In the genomic region with DNA sequence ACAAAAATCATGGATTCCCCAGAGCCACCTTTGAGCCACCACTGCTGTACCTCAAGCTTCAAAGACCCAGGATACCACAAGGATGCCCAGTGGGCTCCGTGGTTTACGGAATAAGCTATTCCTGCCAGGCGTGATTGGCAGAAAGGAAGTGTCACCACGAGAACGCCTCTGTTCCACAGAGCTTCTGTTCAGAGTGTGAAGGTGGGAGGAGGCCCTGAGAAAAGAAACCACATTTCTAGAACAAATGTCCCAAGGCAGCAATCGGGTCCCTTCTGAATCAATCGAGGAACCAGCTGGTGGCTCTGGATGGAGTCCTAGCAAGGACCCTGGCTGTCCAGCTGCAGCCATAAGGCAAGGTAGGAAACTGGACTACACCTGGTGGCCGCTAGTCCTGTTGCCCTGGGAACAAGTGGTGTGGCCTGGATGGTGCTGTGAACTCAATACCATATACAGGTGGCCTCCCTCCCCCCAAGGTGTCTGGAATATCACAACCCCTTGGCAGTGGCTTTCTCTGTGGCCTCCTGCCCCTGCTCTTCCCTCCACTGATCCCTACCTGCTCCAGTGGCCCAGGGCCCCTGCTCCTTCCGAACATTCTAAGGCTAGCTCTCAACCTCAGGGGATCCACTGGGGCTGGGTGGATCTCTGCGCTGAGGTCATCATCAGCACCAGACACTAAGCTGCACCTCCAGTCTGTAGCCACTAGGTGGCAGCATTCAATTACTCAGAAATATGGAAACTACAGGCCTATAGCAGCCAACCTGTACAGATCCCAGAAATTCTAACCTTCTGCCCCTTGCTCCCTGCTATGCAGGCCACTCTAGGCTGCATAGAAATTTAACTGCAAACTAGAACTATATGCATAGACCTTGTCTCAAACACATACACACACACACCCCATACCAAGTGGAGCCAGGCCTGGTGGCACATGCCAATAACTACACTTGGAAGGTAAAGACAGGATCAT, we compare ENCODE assay signal across 8 mouse cellular contexts.
DNase-seq lines count a peak whose midpoint lies in the region; ATAC-seq and TF ChIP-seq lines count a peak whose summit lies in the region.

No protein-coding gene starts in this region.

- peak; percentile 76 to 90 (median 87) for TF ChIP-seq CTCF in MEL (IDR thresholded peaks at IDR 0.05 in 2 of 3, conservative IDR thresholded peaks at IDR 0.05 in 1 of 3; ENCODE audit: control insufficient read depth in 1 of 3, insufficient read depth in 1 of 3, low read depth in 2 of 3, low read length in 3 of 3, poor library complexity in 1 of 3, severe bottlenecking in 1 of 3)
- peak; percentile 94 for TF ChIP-seq CTCF in liver, postnatal 0 days (IDR thresholded peaks at IDR 0.05; ENCODE audit: low read depth)

- H3K79me2 ChIP-seq in MEL (ENCODE audit: control insufficient read depth, insufficient read depth, low read length, poor library complexity), result no peaks in the 10 kb centered on the region

- peak; percentile 68 for DNase-seq in MEL (ENCODE audit: low read depth, low spot score)
- DNase-seq in c-Kit-positive CD71-positive TER-119-positive erythroid progenitor cells, embryonic 14.5 days (ENCODE audit: low spot score), result peak; percentile 70
- DNase-seq in heart, postnatal 25 days (ENCODE audit: low spot score), result peak; percentile 52
- peak; percentile 63 for DNase-seq in large intestine, adult 2 months (ENCODE audit: low read depth, low spot score)
- DNase-seq in liver, postnatal 0 days, result peak; percentile 63
- DNase-seq in thymus, postnatal 25 days, result peak; percentile 56

- TF ChIP-seq EP300 in MEL (IDR thresholded peaks at IDR 0.05; ENCODE audit: low read depth in 1 of 2, low read length in 2 of 2), result no peak
- TF ChIP-seq EP300 in liver, postnatal 0 days (IDR thresholded peaks at IDR 0.05; ENCODE audit: low read depth), result no peak

- TF ChIP-seq POLR2A in MEL (IDR thresholded peaks at IDR 0.05; ENCODE audit: control insufficient read depth in 1 of 2, insufficient read depth in 1 of 2, low read depth in 1 of 2, low read length in 2 of 2, poor library complexity in 1 of 2), result no peak

- no peaks in the 10 kb centered on the region for H3K9me3 ChIP-seq in MEL (replicated peaks; ENCODE audit: insufficient read depth, low read length)
- H3K9me3 ChIP-seq in forebrain, embryonic 13.5 days (replicated peaks), result no peaks in the 10 kb centered on the region
- H3K9me3 ChIP-seq in liver, postnatal 0 days (ENCODE audit: low read length), result no peaks in the 10 kb centered on the region
- H3K9me3 ChIP-seq in neural tube, embryonic 15.5 days (replicated peaks), result no peaks in the 10 kb centered on the region

- H3K4me3 ChIP-seq in MEL (ENCODE audit: control insufficient read depth in 1 of 2, insufficient read depth in 1 of 2, low read depth in 2 of 2, low read length in 2 of 2), result no peak overlapping the region
- H3K4me3 ChIP-seq in forebrain, embryonic 13.5 days, result no peak overlapping the region
- H3K4me3 ChIP-seq in liver, postnatal 0 days (ENCODE audit: low read depth, low read length), result no peak overlapping the region
- no peak overlapping the region for H3K4me3 ChIP-seq in neural tube, embryonic 15.5 days (replicated peaks)

- H3K27me3 ChIP-seq in MEL (ENCODE audit: control insufficient read depth in 1 of 2, insufficient read depth in 2 of 2, low read length in 2 of 2), result no peaks in the 10 kb centered on the region
- H3K27me3 ChIP-seq in forebrain, embryonic 13.5 days, result no peaks in the 10 kb centered on the region
- no peaks in the 10 kb centered on the region for H3K27me3 ChIP-seq in liver, postnatal 0 days (ENCODE audit: insufficient read depth, low read length)
- no peaks in the 10 kb centered on the region for H3K27me3 ChIP-seq in neural tube, embryonic 15.5 days (replicated peaks)

- WGBS in forebrain, embryonic 13.5 days, result 79% methylated on average over 10 of the region's 10 CpGs
- WGBS in large intestine, adult 2 months, result 67% methylated on average over 10 of the region's 10 CpGs
- 70% methylated on average over 10 of the region's 10 CpGs for whole genome bisulfite sequencing in liver, postnatal 0 days (ENCODE audit: insufficient replicate concordance)
- 81% methylated on average over 10 of the region's 10 CpGs for WGBS in neural tube, embryonic 15.5 days

- no peaks in the 10 kb centered on the region for H3K4me1 ChIP-seq in MEL (ENCODE audit: control insufficient read depth in 1 of 2, insufficient read depth in 2 of 2, low read length in 2 of 2)
- peaks cover 5% of the 10 kb centered on the region; the same call in 1 of the 2 replicates for H3K4me1 ChIP-seq in forebrain, embryonic 13.5 days
- no peaks in the 10 kb centered on the region for H3K4me1 ChIP-seq in liver, postnatal 0 days (ENCODE audit: insufficient read depth)
- peaks cover 42% of the 10 kb centered on the region for H3K4me1 ChIP-seq in neural tube, embryonic 15.5 days

- peaks cover 0 to 18% of the 10 kb centered on the region in 2 experiments; a peak in 2 of 4 replicates for H3K36me3 ChIP-seq in MEL (ENCODE audit: control insufficient read depth in 1 of 2, insufficient read depth in 2 of 2, low read length in 2 of 2)
- peaks cover 92% of the 10 kb centered on the region for H3K36me3 ChIP-seq in forebrain, embryonic 13.5 days (ENCODE audit: poor library complexity, severe bottlenecking)
- H3K36me3 ChIP-seq in liver, postnatal 0 days (replicated peaks; ENCODE audit: insufficient read depth, low read length), result peaks cover 65% of the 10 kb centered on the region
- peaks cover 57% of the 10 kb centered on the region for H3K36me3 ChIP-seq in neural tube, embryonic 15.5 days

- intact Hi-C loops in heart, postnatal 25 days (cut with DNase I), result loop anchor here (1.0 kb wide), 1 partner anchor 95 kb away; no protein-coding TSS in a partner anchor

- peak; percentile 82 for TF ChIP-seq RAD21 in MEL (IDR thresholded peaks at IDR 0.05; ENCODE audit: low read depth, low read length)

- no peak overlapping the region for H3K27ac ChIP-seq in MEL (ENCODE audit: control insufficient read depth, low read depth, low read length)
- no peak overlapping the region for H3K27ac ChIP-seq in forebrain, embryonic 13.5 days
- H3K27ac ChIP-seq in liver, postnatal 0 days (ENCODE audit: low read depth), result no peak overlapping the region
- H3K27ac ChIP-seq in neural tube, embryonic 15.5 days (replicated peaks), result no peak overlapping the region; the same call in 1 of the 2 replicates

- peak; percentile 67 for ATAC-seq in forebrain, embryonic 13.5 days
- ATAC-seq in liver, postnatal 0 days, result peak; percentile 69
- ATAC-seq in neural tube, embryonic 15.5 days (ENCODE audit: low FRiP score), result peak; percentile 64; the same call in 1 of the 2 replicates

- H3K4me2 ChIP-seq in forebrain, embryonic 13.5 days, result no peak overlapping the region
- H3K4me2 ChIP-seq in liver, postnatal 0 days (ENCODE audit: low read depth, low read length), result no peak overlapping the region
- no peak overlapping the region for H3K4me2 ChIP-seq in neural tube, embryonic 15.5 days

- no peak overlapping the region for H3K9ac ChIP-seq in MEL (ENCODE audit: control insufficient read depth, low read depth, low read length, poor library complexity, severe bottlenecking)
- no peak overlapping the region for H3K9ac ChIP-seq in forebrain, embryonic 13.5 days
- no peak overlapping the region for H3K9ac ChIP-seq in liver, postnatal 0 days (replicated peaks)
- no peak overlapping the region for H3K9ac ChIP-seq in neural tube, embryonic 15.5 days (replicated peaks)

TF ChIP-seq in MEL, 35 proteins besides CTCF, POLR2A, EP300 and RAD21:
- TF ChIP-seq GABPA (IDR thresholded peaks at IDR 0.05; ENCODE audit: low read depth, low read length) (no peak), BHLHE40 (IDR thresholded peaks at IDR 0.05; ENCODE audit: borderline replicate concordance, low read depth, low read length) (no peak), ZKSCAN1 (IDR thresholded peaks at IDR 0.05; ENCODE audit: low read depth, low read length) (no peak), KAT2A (conservative IDR thresholded peaks at IDR 0.05; ENCODE audit: low read depth, low read length) (no peak), NELFE (IDR thresholded peaks at IDR 0.05; ENCODE audit: low read depth, low read length) (no peak), MXI1 (IDR thresholded peaks at IDR 0.05; ENCODE audit: low read depth, low read length) (no peak), ZC3H11A (IDR thresholded peaks at IDR 0.05; ENCODE audit: low read depth, low read length) (peak; percentile 67), UBTF (IDR thresholded peaks at IDR 0.05; ENCODE audit: borderline replicate concordance, insufficient read depth, low read depth, low read length) (no peak), USF1 (IDR thresholded peaks at IDR 0.05; ENCODE audit: low read depth, low read length) (0 out of 2 replicates have a peak, but pooled peaks have one; percentile 24), MYB (IDR thresholded peaks at IDR 0.05; ENCODE audit: low read depth, low read length) (no peak), ZNF384 (IDR thresholded peaks at IDR 0.05; ENCODE audit: low read depth, low read length) (no peak), SMC3 (IDR thresholded peaks at IDR 0.05; ENCODE audit: low read depth, low read length) (peak; percentile 84), MAX (IDR thresholded peaks at IDR 0.05; ENCODE audit: low read length) (no peak), SIN3A (IDR thresholded peaks at IDR 0.05; ENCODE audit: low read length) (no peak), MAZ (IDR thresholded peaks at IDR 0.05; ENCODE audit: low read depth, low read length) (no peak), RCOR1 (IDR thresholded peaks at IDR 0.05; ENCODE audit: low read depth, low read length) (no peak)
